Mouse (Mus musculus): ENCODE measurements at regions not wholly inside any gene's neighbourhood (a gene's known extent, or its start where the extent isn't known, plus 50 kb on each side); places are given as distances from the start of the nearest gene placed in this dataset.

DNA sequence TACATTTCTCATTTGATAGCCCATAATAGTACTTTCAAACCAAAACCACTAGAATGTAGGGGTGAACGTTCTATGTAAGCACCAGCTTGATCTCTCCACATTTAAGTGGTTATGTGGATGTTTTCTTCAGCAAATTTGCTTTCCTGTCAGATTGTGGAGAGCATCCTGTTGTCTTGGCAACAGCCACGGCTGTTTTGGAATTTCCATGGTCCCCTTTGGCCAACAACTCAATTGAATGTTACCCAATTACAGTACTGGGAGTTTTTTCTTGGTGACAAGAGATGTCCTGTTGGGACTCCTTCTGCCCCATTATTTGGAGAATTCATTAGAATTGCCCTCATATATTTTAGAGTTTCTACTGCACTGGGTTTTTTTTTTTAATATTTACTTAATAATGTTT is 503.2 kb downstream of the Ndufa4 start:
- intact Hi-C loops (cut with DNase I) = no loop called here
- DNase-seq (ENCODE audit: low spot score in 2 of 2) = no peak

DNA sequence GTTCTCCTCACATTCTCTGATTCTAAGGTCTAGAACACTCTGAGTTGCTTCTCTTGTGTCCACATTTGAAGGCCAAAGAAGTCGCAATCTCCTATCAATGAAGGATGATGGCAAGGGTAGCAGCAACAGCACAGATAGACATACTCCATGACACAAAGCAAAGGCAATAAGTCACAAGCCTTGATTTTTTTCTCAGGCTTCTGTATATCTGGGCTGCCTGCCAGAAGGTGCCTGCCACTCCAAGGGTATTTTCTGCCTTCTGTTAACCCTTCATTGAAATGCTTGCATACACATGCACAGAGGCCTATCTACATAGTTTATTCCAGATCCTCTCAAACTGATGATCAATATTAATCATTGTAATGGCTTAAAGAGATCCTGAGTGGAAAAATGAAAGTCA is 548.2 kb downstream of the Ndufa4 start:
- no peak for DNase-seq (ENCODE audit: low spot score in 2 of 2)
- intact Hi-C loops (cut with DNase I) = no loop called here

DNA sequence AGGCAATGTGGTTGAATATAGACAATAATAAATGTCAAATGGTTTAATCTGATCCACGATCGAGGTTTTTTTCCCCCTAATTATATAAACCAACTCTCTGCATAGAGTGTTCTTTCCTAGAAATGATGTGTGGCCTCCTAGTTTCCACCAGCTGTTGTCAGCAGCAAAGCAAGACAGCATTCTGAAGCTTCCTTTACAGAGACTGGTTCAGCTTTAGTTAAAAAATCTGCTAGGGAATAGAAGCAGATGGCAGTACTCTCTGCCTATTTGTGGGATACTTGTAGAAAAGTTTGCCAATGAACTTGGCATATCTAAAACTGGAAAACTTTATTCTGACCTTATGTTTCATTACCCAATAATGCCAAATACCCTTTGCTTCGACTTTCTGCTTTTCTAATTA is 553.7 kb downstream of the Ndufa4 start:
- DNase-seq (ENCODE audit: low spot score in 2 of 2) = peak in 1 of 2 experiments; percentile 33

DNA sequence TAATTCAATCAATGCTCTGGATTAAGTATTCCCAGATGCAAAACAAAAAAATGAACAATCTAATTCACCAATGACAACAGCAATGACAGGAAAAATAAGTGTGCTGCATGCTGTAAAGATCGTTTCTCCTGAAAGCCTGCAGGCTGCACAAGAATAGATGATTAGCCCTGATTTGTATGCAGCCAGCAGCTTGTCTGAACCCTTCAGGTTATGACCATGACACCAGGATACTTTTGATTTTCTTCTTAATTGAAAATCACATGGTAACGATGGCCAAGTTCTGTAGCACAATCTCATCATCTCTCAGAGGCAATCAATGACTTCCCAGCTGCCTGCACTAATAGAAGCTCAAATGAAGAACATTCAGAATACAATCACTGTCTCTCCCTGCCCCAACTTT is 573.2 kb downstream of the Ndufa4 start:
- no peak for DNase-seq (ENCODE audit: low spot score in 2 of 2)
- intact Hi-C loops (cut with DNase I) = no loop called here

More for the DNA sequence above, 553.7 kb downstream of the Ndufa4 start:
- intact Hi-C loops (cut with DNase I) = no loop called here

DNA sequence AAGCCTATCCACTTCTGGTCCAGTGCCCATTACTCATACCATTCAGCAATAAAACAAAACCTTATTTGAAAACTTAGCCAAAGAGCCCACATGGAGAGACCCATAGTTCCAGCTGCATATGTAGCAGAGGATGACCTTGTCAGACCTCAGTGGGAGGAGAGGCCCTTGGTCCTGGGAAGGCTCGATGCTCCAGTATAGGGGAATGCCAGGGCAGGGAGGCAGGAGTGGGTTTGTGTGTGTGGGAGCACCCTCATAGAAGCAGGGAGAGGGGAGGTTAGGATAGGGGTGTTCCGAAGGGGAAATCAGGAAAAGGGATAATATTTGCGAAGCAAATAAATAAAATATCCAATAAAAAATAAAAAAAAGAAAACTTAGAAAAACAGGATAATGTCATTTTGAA is 593.6 kb downstream of the Ndufa4 start:
- intact Hi-C loops (cut with DNase I) = no loop called here
- DNase-seq (ENCODE audit: low spot score in 2 of 2) = no peak

DNA sequence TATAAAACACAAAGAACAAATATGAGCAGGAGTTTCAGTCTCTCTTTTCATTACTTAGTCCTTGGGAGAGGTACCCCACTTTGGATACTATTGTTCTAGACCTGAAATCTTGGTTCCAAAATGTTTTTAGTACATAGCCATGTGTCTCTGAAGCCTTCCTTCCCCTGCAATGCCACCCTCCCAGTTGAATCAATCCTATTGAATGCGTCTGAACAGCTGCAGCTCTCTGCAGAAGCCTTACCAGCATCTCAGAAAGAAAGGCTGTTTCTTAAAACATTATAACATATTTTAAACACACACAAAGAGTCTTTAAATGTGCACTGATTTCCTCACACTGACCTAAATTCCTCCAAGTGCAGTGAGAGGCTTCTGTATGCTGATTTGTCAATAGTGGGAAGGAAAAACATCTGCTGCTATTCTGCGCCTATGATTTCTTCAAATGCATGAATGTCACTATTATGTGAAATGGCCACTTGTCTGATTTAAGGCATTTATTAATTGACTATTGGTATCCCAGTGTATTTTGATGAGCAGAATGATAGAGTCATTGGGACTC is 601.2 kb downstream of the Ndufa4 start:
- intact Hi-C loops (cut with DNase I) = no loop called here
- DNase-seq (ENCODE audit: low spot score in 2 of 2) = peak in 1 of 2 experiments; percentile 28

DNA sequence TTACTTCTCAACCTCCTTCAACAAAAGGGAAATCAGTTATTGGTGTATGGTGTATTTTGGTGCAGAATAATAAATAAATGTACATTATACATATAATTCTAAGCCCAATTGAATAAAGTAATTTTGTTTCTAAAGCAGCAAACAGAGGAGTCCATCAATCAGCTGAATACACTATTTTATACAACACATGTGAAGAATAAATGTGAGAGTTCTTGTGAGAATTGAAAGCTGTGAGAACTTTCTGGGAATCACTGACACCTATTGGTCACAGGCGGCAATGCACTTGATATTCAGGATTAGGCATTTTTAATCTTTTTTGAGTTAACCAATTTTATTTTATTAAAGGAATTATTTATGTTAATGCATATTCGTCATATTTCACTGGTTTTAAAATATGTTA is 623.3 kb downstream of the Ndufa4 start:
- intact Hi-C loops (cut with DNase I) = loop anchor here (10.0 kb wide), 1 partner anchor 1119 kb away; no protein-coding TSS in a partner anchor
- DNase-seq (ENCODE audit: low spot score in 2 of 2) = peak; percentile 21 to 32

DNA sequence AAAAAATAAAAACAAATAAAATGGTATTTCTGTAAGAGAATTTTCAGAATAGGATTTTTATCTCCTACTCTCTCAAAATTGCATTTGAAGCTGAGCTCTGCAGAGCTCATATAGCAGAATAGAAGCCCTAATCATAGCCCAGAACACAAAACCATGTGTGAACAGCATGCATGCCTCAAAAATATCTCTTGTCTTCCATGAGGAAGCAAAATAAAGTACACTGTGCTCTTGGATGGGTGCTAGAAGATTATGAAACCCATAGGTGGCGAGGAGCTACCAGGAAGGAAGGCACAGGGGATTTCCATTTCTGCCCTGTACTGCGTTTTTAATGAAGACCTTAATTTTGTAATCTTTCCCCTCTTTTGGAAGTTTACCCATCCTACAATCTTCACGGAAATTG is 632.1 kb downstream of the Ndufa4 start:
- intact Hi-C loops (cut with DNase I) = loop anchor here (10.0 kb wide), 1 partner anchor 520 kb away; no protein-coding TSS in a partner anchor
- DNase-seq (ENCODE audit: low spot score in 2 of 2) = peak in 1 of 2 experiments; percentile 42
